Mouse (Mus musculus): ENCODE results near the gene Ccdc117. TPM values are rescaled to one million over a fixed set of nuclear protein-coding genes. Genes with fewer than 3 reads are reported as not detected.

Gene Ccdc117
- polyA plus RNA-seq, 1 experiment from 2014 or later, result 22.1 TPM

GRCm38 (mm10) chr11:5519681-5520080 lies 22.3 kb downstream of the Ccdc117 start:
- 82% methylated on average over 3 of the region's 3 CpGs for WGBS
- H3K4me3 ChIP-seq (ENCODE audit: low read depth, low read length), result peak overlapping the region; percentile 85; the same call in 1 of the 2 replicates

GRCm38 (mm10) chr11:5517346-5517745 lies 24.6 kb downstream of the Ccdc117 start:
- WGBS, result 75% methylated on average over 6 of the region's 6 CpGs
- H3K4me1 ChIP-seq (ENCODE audit: control insufficient read depth, insufficient read depth, low read length), result peaks cover 8% of the 10 kb centered on the region
- no peaks in the 10 kb centered on the region for H3K27me3 ChIP-seq (replicated peaks; ENCODE audit: control insufficient read depth, insufficient read depth, low read length)
- no peaks in the 10 kb centered on the region for H3K9me3 ChIP-seq (ENCODE audit: control insufficient read depth, low read length)
- H3K4me3 ChIP-seq (ENCODE audit: low read depth, low read length), result no peak overlapping the region
- 0 out of 2 replicates have a peak, but pooled peaks cover 2% of the 10 kb centered on the region for H3K36me3 ChIP-seq (ENCODE audit: control insufficient read depth, insufficient read depth, low read length)
- H3K4me2 ChIP-seq (ENCODE audit: low read depth, low read length), result no peak overlapping the region
- ATAC-seq (ENCODE audit: low read depth) (no peak), DNase-seq (ENCODE audit: low spot score) (no peak)
- H3K27ac ChIP-seq (replicated peaks; ENCODE audit: low read depth, low read length), result no peak overlapping the region
- no peak overlapping the region for H3K9ac ChIP-seq (ENCODE audit: low read depth, low read length)

More at GRCm38 (mm10) chr11:5519681-5520080, 22.3 kb downstream of the Ccdc117 start:
- Histone ChIP-seq H3K9ac (ENCODE audit: low read depth, low read length) (no peak overlapping the region), H3K4me1 (ENCODE audit: control insufficient read depth, insufficient read depth, low read length) (peaks cover 12% of the 10 kb centered on the region), H3K9me3 (ENCODE audit: control insufficient read depth, low read length) (no peaks in the 10 kb centered on the region), H3K27me3 (replicated peaks; ENCODE audit: control insufficient read depth, insufficient read depth, low read length) (no peaks in the 10 kb centered on the region), H3K4me2 (ENCODE audit: low read depth, low read length) (peak overlapping the region; percentile 61; the same call in 1 of the 2 replicates), H3K27ac (replicated peaks; ENCODE audit: low read depth, low read length) (peak overlapping the region; percentile 80; the same call in 1 of the 2 replicates), H3K36me3 (ENCODE audit: control insufficient read depth, insufficient read depth, low read length) (peaks cover 25% of the 10 kb centered on the region)
- no peak for DNase-seq (ENCODE audit: low spot score)
- no peak for ATAC-seq (ENCODE audit: low read depth)

- DNase-seq (ENCODE audit: low spot score), result no peak
- H3K9me3 ChIP-seq (ENCODE audit: control insufficient read depth, low read length), result no peaks in the 10 kb centered on the region
- H3K4me1 ChIP-seq (ENCODE audit: control insufficient read depth, insufficient read depth, low read length), result peaks cover 6% of the 10 kb centered on the region; the same call in 1 of the 2 replicates
- H3K36me3 ChIP-seq (ENCODE audit: control insufficient read depth, insufficient read depth, low read length), result no peaks in the 10 kb centered on the region
- 89% methylated on average over 14 of the region's 14 CpGs for WGBS
- H3K9ac ChIP-seq (ENCODE audit: low read depth, low read length), result no peak overlapping the region
- no peak overlapping the region for H3K4me3 ChIP-seq (ENCODE audit: low read depth, low read length)
- no peak overlapping the region for H3K4me2 ChIP-seq (ENCODE audit: low read depth, low read length)
- no peak for ATAC-seq (ENCODE audit: low read depth)
- no peaks in the 10 kb centered on the region for H3K27me3 ChIP-seq (replicated peaks; ENCODE audit: control insufficient read depth, insufficient read depth, low read length)
- no peak overlapping the region for H3K27ac ChIP-seq (replicated peaks; ENCODE audit: low read depth, low read length)
These were observed 25.4 kb downstream of the Ccdc117 start for GRCm38 (mm10) chr11:5516617-5517016.

GRCm38 (mm10) chr11:5516151-5516550 lies 25.8 kb downstream of the Ccdc117 start:
- Histone ChIP-seq H3K9me3 (ENCODE audit: control insufficient read depth, low read length) (no peaks in the 10 kb centered on the region), H3K4me3 (ENCODE audit: low read depth, low read length) (no peak overlapping the region), H3K36me3 (ENCODE audit: control insufficient read depth, insufficient read depth, low read length) (no peaks in the 10 kb centered on the region), H3K4me2 (ENCODE audit: low read depth, low read length) (no peak overlapping the region), H3K9ac (ENCODE audit: low read depth, low read length) (no peak overlapping the region), H3K27me3 (replicated peaks; ENCODE audit: control insufficient read depth, insufficient read depth, low read length) (no peaks in the 10 kb centered on the region), H3K27ac (replicated peaks; ENCODE audit: low read depth, low read length) (no peak overlapping the region), H3K4me1 (ENCODE audit: control insufficient read depth, insufficient read depth, low read length) (peaks cover 6% of the 10 kb centered on the region; the same call in 1 of the 2 replicates)
- WGBS, result 73% methylated on average over 7 of the region's 7 CpGs
- ATAC-seq (ENCODE audit: low read depth) (no peak), DNase-seq (ENCODE audit: low spot score) (no peak)

GRCm38 (mm10) chr11:5515655-5516054 lies 26.3 kb downstream of the Ccdc117 start:
- DNase-seq (ENCODE audit: low spot score), result no peak
- H3K9me3 ChIP-seq (ENCODE audit: control insufficient read depth, low read length), result no peaks in the 10 kb centered on the region
- H3K4me3 ChIP-seq (ENCODE audit: low read depth, low read length), result no peak overlapping the region
- no peaks in the 10 kb centered on the region for H3K27me3 ChIP-seq (replicated peaks; ENCODE audit: control insufficient read depth, insufficient read depth, low read length)
- no peak for ATAC-seq (ENCODE audit: low read depth)
- no peak overlapping the region for H3K27ac ChIP-seq (replicated peaks; ENCODE audit: low read depth, low read length)
- WGBS, result 81% methylated on average over 6 of the region's 6 CpGs
- no peak overlapping the region for H3K9ac ChIP-seq (ENCODE audit: low read depth, low read length)
- no peak overlapping the region for H3K4me2 ChIP-seq (ENCODE audit: low read depth, low read length)
- H3K36me3 ChIP-seq (ENCODE audit: control insufficient read depth, insufficient read depth, low read length), result no peaks in the 10 kb centered on the region
- H3K4me1 ChIP-seq (ENCODE audit: control insufficient read depth, insufficient read depth, low read length), result peaks cover 6% of the 10 kb centered on the region; the same call in 1 of the 2 replicates

- H3K9me3 ChIP-seq (ENCODE audit: control insufficient read depth, low read length), result no peaks in the 10 kb centered on the region
- H3K36me3 ChIP-seq (ENCODE audit: control insufficient read depth, insufficient read depth, low read length), result no peaks in the 10 kb centered on the region
- H3K4me1 ChIP-seq (ENCODE audit: control insufficient read depth, insufficient read depth, low read length), result peaks cover 6% of the 10 kb centered on the region; the same call in 1 of the 2 replicates
- no peak overlapping the region for H3K9ac ChIP-seq (ENCODE audit: low read depth, low read length)
- DNase-seq (ENCODE audit: low spot score) (no peak), ATAC-seq (ENCODE audit: low read depth) (no peak)
- WGBS, result 76% methylated on average over 6 of the region's 6 CpGs
- H3K4me3 ChIP-seq (ENCODE audit: low read depth, low read length), result no peak overlapping the region
- no peak overlapping the region for H3K4me2 ChIP-seq (ENCODE audit: low read depth, low read length)
- no peak overlapping the region for H3K27ac ChIP-seq (replicated peaks; ENCODE audit: low read depth, low read length)
- no peaks in the 10 kb centered on the region for H3K27me3 ChIP-seq (replicated peaks; ENCODE audit: control insufficient read depth, insufficient read depth, low read length)
These were observed 26.8 kb downstream of the Ccdc117 start for GRCm38 (mm10) chr11:5515196-5515595.

GRCm38 (mm10) chr11:5514091-5514490 lies 27.9 kb downstream of the Ccdc117 start:
- WGBS, result 82% methylated on average over 4 of the region's 4 CpGs
- H3K4me1 ChIP-seq (ENCODE audit: control insufficient read depth, insufficient read depth, low read length), result no peaks in the 10 kb centered on the region
- no peaks in the 10 kb centered on the region for H3K36me3 ChIP-seq (ENCODE audit: control insufficient read depth, insufficient read depth, low read length)
- ATAC-seq (ENCODE audit: low read depth) (no peak), DNase-seq (ENCODE audit: low spot score) (no peak)
- H3K9me3 ChIP-seq (ENCODE audit: control insufficient read depth, low read length), result no peaks in the 10 kb centered on the region
- no peak overlapping the region for H3K4me2 ChIP-seq (ENCODE audit: low read depth, low read length)
- no peak overlapping the region for H3K27ac ChIP-seq (replicated peaks; ENCODE audit: low read depth, low read length)
- no peak overlapping the region for H3K4me3 ChIP-seq (ENCODE audit: low read depth, low read length)
- H3K9ac ChIP-seq (ENCODE audit: low read depth, low read length), result no peak overlapping the region
- no peaks in the 10 kb centered on the region for H3K27me3 ChIP-seq (replicated peaks; ENCODE audit: control insufficient read depth, insufficient read depth, low read length)

- H3K4me2 ChIP-seq (ENCODE audit: low read depth, low read length), result no peak overlapping the region
- ATAC-seq (ENCODE audit: low read depth), result no peak
- no peak for DNase-seq (ENCODE audit: low spot score)
These were observed 29.0 kb downstream of the Ccdc117 start for GRCm38 (mm10) chr11:5512961-5513360.

GRCm38 (mm10) chr11:5512099-5512725 lies 29.8 kb downstream of the Ccdc117 start:
- Histone ChIP-seq H3K27ac (replicated peaks; ENCODE audit: low read depth, low read length) (no peak overlapping the region), H3K36me3 (ENCODE audit: control insufficient read depth, insufficient read depth, low read length) (no peaks in the 10 kb centered on the region), H3K4me2 (ENCODE audit: low read depth, low read length) (no peak overlapping the region), H3K9ac (ENCODE audit: low read depth, low read length) (no peak overlapping the region), H3K4me3 (ENCODE audit: low read depth, low read length) (no peak overlapping the region), H3K4me1 (ENCODE audit: control insufficient read depth, insufficient read depth, low read length) (no peaks in the 10 kb centered on the region), H3K27me3 (replicated peaks; ENCODE audit: control insufficient read depth, insufficient read depth, low read length) (no peaks in the 10 kb centered on the region), H3K9me3 (ENCODE audit: control insufficient read depth, low read length) (no peaks in the 10 kb centered on the region)
- 72% methylated on average over 12 of the region's 12 CpGs for WGBS
- no peak for DNase-seq (ENCODE audit: low spot score)
- ATAC-seq (ENCODE audit: low read depth), result no peak

More at GRCm38 (mm10) chr11:5512961-5513360, 29.0 kb downstream of the Ccdc117 start:
- no peaks in the 10 kb centered on the region for H3K4me1 ChIP-seq (ENCODE audit: control insufficient read depth, insufficient read depth, low read length)
- H3K9ac ChIP-seq (ENCODE audit: low read depth, low read length), result no peak overlapping the region
- H3K27ac ChIP-seq (replicated peaks; ENCODE audit: low read depth, low read length), result no peak overlapping the region
- no peaks in the 10 kb centered on the region for H3K9me3 ChIP-seq (ENCODE audit: control insufficient read depth, low read length)
- no peaks in the 10 kb centered on the region for H3K27me3 ChIP-seq (replicated peaks; ENCODE audit: control insufficient read depth, insufficient read depth, low read length)
- H3K4me3 ChIP-seq (ENCODE audit: low read depth, low read length), result no peak overlapping the region
- H3K36me3 ChIP-seq (ENCODE audit: control insufficient read depth, insufficient read depth, low read length), result no peaks in the 10 kb centered on the region
- WGBS, result 89% methylated on average over 8 of the region's 8 CpGs
